Mouse (Mus musculus): Measurements from ENCODE around the gene Gm12216. TPM values are rescaled to one million over a fixed set of nuclear protein-coding genes. Genes with fewer than 3 reads are reported as not detected.
A peak's percentile ranks its signal among the peaks of the same experiment; 100 is the strongest.
"Not testable (repeated sequence)": the region's sequence is repeated elsewhere in the genome, so short reads cannot be mapped to it uniquely, and the experiment has no call there.

Gm12216 gene
- total and polyA plus RNA-seq, 2 experiments, result 2.7 to 3.2 TPM

DNA sequence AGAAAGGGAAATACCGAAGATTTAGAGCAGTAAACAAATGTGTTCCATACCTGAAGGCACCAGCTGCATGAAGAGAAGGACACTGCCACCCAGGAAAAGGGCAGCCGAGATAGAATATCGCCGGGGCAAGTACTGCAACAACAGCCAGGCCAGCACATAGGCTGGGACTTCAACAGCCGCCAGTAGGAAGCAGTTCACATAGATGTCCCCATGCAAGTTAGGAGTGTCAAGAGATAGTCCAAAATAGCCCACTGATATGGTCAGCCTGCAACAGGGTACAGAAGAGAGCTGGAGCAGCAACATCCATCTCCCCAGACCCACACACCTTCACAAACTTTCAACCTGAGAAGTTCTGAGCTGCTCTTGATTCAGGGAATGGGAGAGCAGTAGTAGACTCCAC, 10.1 kb upstream of the Gm12216 start:
- no peak overlapping the region for H3K27ac ChIP-seq (replicated peaks; ENCODE audit: insufficient read depth, low read depth, low read length)
- WGBS, result 87% methylated on average over 5 of the region's 5 CpGs
- peaks cover 31% of the 10 kb centered on the region for H3K36me3 ChIP-seq (ENCODE audit: control insufficient read depth, insufficient read depth, low read length)
- peaks cover 2% of the 10 kb centered on the region; the same call in 1 of the 2 replicates for H3K4me1 ChIP-seq (ENCODE audit: control insufficient read depth, insufficient read depth, low read length)
- no peaks in the 10 kb centered on the region for H3K27me3 ChIP-seq (ENCODE audit: control insufficient read depth, insufficient read depth, low read length)
- H3K9ac ChIP-seq (ENCODE audit: low read depth, low read length), result no peak overlapping the region
- H3K4me3 ChIP-seq (ENCODE audit: insufficient read depth, low read depth, low read length), result no peak overlapping the region
- no peak for DNase-seq (ENCODE audit: extremely low read depth, low read depth, low spot score)
- TF ChIP-seq POLR2A (IDR thresholded peaks at IDR 0.05; ENCODE audit: extremely low read depth, insufficient read depth, low read length) (no peak), CTCF (IDR thresholded peaks at IDR 0.05; ENCODE audit: low read depth, low read length) (no peak)
- no peaks in the 10 kb centered on the region for H3K79me2 ChIP-seq (ENCODE audit: control insufficient read depth, insufficient read depth, low read length)

DNA sequence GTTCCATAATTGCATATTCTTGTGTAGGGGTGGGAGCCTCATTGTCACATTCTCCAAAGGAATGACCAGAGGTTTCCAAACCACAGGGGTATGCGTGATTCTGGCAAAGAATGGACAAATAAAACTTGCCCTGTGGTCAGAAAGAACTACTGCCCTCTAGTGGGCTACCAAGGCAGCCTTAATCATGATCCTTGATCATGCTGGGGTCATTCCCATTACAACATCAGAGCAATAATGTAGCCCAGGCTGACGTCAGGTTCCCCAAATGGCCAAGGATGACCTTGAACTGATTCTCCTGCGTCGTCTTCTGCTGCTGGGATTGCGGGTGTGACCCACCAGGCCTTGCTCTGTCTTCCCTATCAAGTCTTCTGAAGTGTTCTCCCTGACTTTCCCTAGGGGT, 9.3 kb upstream of the Gm12216 start:
- H3K4me1 ChIP-seq (ENCODE audit: control insufficient read depth, insufficient read depth, low read length); H3K9ac ChIP-seq (ENCODE audit: low read depth, low read length); H3K4me3 ChIP-seq (ENCODE audit: insufficient read depth, low read depth, low read length); H3K27ac ChIP-seq (replicated peaks; ENCODE audit: insufficient read depth, low read depth, low read length); H3K79me2 ChIP-seq (ENCODE audit: control insufficient read depth, insufficient read depth, low read length); H3K27me3 ChIP-seq (ENCODE audit: control insufficient read depth, insufficient read depth, low read length); DNase-seq (ENCODE audit: extremely low read depth, low read depth, low spot score): not testable (repeated sequence)
- peaks cover 31% of the 10 kb centered on the region for H3K36me3 ChIP-seq (ENCODE audit: control insufficient read depth, insufficient read depth, low read length)
- WGBS, result 13% methylated on average over 5 of the region's 5 CpGs

DNA sequence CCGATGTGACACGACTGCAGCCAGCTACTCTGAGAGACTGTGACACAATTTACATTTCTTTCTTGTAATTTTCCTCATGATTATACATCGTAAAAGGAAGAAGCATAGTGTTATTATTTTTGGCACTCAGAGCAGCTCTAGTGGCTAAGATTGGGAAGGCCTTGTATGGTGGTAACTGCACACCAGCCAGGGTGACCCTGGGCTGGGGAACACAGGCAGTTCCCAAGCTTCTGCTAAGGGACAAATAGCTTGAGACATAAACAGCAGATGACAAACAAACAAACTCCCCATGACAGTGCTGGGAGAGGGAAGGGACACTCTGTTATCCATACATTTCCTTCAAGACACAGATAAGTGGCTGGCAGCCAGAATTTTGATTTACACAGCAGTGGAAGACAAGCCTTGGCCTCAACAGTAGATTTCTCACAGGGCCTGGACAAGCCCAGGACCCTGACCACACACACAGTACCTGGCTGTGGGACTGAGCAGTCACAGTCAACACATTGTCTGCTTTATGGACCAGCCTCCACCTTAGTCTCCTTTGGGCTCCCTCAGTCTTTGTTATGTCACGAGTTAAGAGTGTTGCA, 5.8 kb upstream of the Gm12216 start:
- not testable (repeated sequence) for H3K27ac ChIP-seq (replicated peaks; ENCODE audit: insufficient read depth, low read depth, low read length); H3K4me3 ChIP-seq (ENCODE audit: insufficient read depth, low read depth, low read length); H3K9ac ChIP-seq (ENCODE audit: low read depth, low read length); DNase-seq (ENCODE audit: extremely low read depth, low read depth, low spot score); H3K27me3 ChIP-seq (ENCODE audit: control insufficient read depth, insufficient read depth, low read length); H3K4me1 ChIP-seq (ENCODE audit: control insufficient read depth, insufficient read depth, low read length); H3K79me2 ChIP-seq (ENCODE audit: control insufficient read depth, insufficient read depth, low read length); H3K36me3 ChIP-seq (ENCODE audit: control insufficient read depth, insufficient read depth, low read length)
- 89% methylated on average over 3 of the region's 4 CpGs for WGBS

DNA sequence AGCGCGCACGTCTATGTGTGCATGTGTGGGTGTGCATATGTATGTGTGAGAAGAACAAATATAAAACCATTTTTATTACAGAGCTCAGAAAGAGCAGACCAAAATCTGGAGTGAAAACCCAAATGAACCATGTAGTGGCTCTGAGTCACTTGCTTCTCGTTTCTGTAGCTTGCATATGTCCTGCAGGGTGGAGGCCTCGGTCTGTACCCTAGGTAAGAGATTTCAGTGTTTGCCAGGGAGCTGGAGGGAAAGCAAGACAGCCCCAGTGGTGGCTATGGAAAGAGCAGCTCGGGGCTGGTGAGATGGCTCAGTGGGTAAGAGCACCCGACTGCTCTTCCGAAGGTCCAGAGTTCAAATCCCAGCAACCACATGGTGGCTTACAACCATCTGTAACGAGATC, 1.9 kb upstream of the Gm12216 start:
- H3K27me3 ChIP-seq (ENCODE audit: control insufficient read depth, insufficient read depth, low read length); H3K79me2 ChIP-seq (ENCODE audit: control insufficient read depth, insufficient read depth, low read length); H3K4me3 ChIP-seq (ENCODE audit: insufficient read depth, low read depth, low read length); H3K9ac ChIP-seq (ENCODE audit: low read depth, low read length); DNase-seq (ENCODE audit: extremely low read depth, low read depth, low spot score); H3K27ac ChIP-seq (replicated peaks; ENCODE audit: insufficient read depth, low read depth, low read length); H3K4me1 ChIP-seq (ENCODE audit: control insufficient read depth, insufficient read depth, low read length); H3K36me3 ChIP-seq (ENCODE audit: control insufficient read depth, insufficient read depth, low read length): not testable (repeated sequence)
- WGBS, result 86% methylated on average over 9 of the region's 9 CpGs

DNA sequence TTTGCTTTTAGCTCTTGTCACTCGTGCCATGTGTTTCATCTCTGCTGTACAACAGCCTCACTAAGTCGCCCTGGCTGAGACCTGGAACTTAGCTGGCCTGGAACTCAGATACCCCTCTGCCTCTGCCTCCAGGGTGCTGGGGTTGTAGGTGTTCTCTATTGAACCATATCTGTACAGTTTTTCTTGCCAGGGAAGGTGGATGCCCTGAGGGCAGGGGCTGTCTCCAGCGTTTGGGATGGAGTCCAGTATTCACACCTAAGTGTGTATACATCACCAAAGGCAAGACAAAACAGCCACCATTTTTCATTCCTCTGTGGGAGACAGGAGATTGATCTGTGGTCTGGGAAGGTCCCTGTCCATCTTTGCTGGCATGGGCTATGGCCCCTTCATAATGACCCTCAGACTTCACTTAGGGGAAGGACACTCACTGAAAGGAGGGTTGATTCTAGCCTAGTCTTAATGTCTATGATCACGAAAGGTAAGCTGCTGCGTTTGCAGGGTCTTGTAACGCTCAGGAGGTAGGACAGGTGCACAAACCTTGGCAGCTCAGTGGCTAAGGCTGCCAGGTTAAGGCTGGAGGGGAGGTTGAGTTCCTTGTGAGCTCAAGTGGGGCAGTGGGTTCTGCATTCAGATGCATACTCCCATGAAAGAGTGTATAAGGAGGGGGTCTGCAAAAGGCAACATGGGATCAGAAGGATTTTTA, 847 bp downstream of the Gm12216 start:
- WGBS, result 85% methylated on average over 6 of the region's 6 CpGs
- Histone ChIP-seq H3K4me1 (ENCODE audit: control insufficient read depth, insufficient read depth, low read length) (peaks cover 7% of the 10 kb centered on the region), H3K36me3 (ENCODE audit: control insufficient read depth, insufficient read depth, low read length) (no peaks in the 10 kb centered on the region), H3K4me3 (ENCODE audit: insufficient read depth, low read depth, low read length) (peak overlapping the region; percentile 73), H3K9ac (ENCODE audit: low read depth, low read length) (peak overlapping the region; percentile 94), H3K79me2 (ENCODE audit: control insufficient read depth, insufficient read depth, low read length) (no peaks in the 10 kb centered on the region), H3K27ac (replicated peaks; ENCODE audit: insufficient read depth, low read depth, low read length) (no peak overlapping the region), H3K27me3 (ENCODE audit: control insufficient read depth, insufficient read depth, low read length) (no peaks in the 10 kb centered on the region)
- TF ChIP-seq CTCF (IDR thresholded peaks at IDR 0.05; ENCODE audit: low read depth, low read length), result no peak
- no peak for TF ChIP-seq POLR2A (IDR thresholded peaks at IDR 0.05; ENCODE audit: extremely low read depth, insufficient read depth, low read length)
- DNase-seq (ENCODE audit: extremely low read depth, low read depth, low spot score), result no peak

DNA sequence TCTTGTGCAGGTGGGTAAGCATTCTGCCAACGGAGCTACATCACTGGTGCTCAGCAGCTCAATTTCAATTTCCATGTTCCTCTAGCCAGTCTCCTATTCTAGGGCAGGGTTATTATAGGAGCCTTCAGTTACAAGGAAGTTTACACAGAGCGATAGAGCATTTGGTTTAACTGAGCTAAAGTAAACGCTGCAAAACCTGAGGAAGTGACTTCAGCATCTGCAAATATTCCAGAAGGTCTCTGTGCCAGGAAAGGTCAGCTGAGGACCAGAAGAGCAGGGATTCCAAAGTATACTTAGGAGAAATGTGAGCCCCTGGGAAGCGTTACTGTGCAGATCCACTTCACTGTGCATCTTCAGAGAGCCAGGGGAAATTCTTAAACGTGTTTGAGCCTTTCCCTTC, 5.4 kb downstream of the Gm12216 start:
- Histone ChIP-seq H3K27ac (replicated peaks; ENCODE audit: insufficient read depth, low read depth, low read length) (peak overlapping the region; percentile 39), H3K36me3 (ENCODE audit: control insufficient read depth, insufficient read depth, low read length) (no peaks in the 10 kb centered on the region), H3K4me3 (ENCODE audit: insufficient read depth, low read depth, low read length) (no peak overlapping the region), H3K4me1 (ENCODE audit: control insufficient read depth, insufficient read depth, low read length) (peaks cover 7% of the 10 kb centered on the region), H3K79me2 (ENCODE audit: control insufficient read depth, insufficient read depth, low read length) (no peaks in the 10 kb centered on the region), H3K9ac (ENCODE audit: low read depth, low read length) (no peak overlapping the region), H3K27me3 (ENCODE audit: control insufficient read depth, insufficient read depth, low read length) (no peaks in the 10 kb centered on the region)
- TF ChIP-seq POLR2A (IDR thresholded peaks at IDR 0.05; ENCODE audit: extremely low read depth, insufficient read depth, low read length) (no peak), CTCF (IDR thresholded peaks at IDR 0.05; ENCODE audit: low read depth, low read length) (no peak)
- 21% methylated on average over 5 of the region's 5 CpGs for WGBS
- DNase-seq (ENCODE audit: extremely low read depth, low read depth, low spot score), result peak; percentile 30

All from liver, adult 2 months (tissue).